Mouse (Mus musculus) stomach, postnatal 0 days (tissue): Measurements from ENCODE around the gene Ikbip. TPM values are rescaled to one million over a fixed set of nuclear protein-coding genes. Genes with fewer than 3 reads are reported as not detected.

Source experiments
- ATAC-seq: fragments of 200-750 bp; cut with Nextera tagmentation; 2 replicates; pipeline ENCODE4 v1.8.0; 2017; ENCODE audit not compliant: low FRiP score, low TSS enrichment
- DNase-seq: peaks from one replicate; pipeline ENCODE4 v3.0.0-alpha.2; 2016; ENCODE audit warnings: low spot score
- H3K27ac ChIP-seq: fragments of 300-500 bp; sonication (generic); replicated peaks from 2 replicates; pipeline ENCODE4 v1.5.1; 2014; ENCODE audit warnings: mild to moderate bottlenecking, control low read depth
- H3K27me3 ChIP-seq: fragments of 300-500 bp; sonication (generic); 2 replicates; pipeline ENCODE4 v1.6.1; 2014; ENCODE audit warnings: low read length; ENCODE audit not compliant: control insufficient read depth, insufficient read depth
- H3K36me3 ChIP-seq: fragments of 300-500 bp; sonication (generic); 2 replicates; pipeline ENCODE4 v1.6.1; 2014; ENCODE audit warnings: low read length, mixed read lengths; ENCODE audit not compliant: control insufficient read depth, insufficient read depth
- H3K4me1 ChIP-seq: fragments of 300-500 bp; sonication (generic); replicated peaks from 2 replicates; pipeline ENCODE4 v1.6.1; 2014; ENCODE audit warnings: antibody characterized with exemption; ENCODE audit not compliant: control insufficient read depth, insufficient read depth
- H3K4me2 ChIP-seq: fragments of 300-500 bp; sonication (generic); replicated peaks from 2 replicates; pipeline ENCODE4 v1.6.1; 2014; ENCODE audit warnings: low read depth, mild to moderate bottlenecking, control low read depth, moderate library complexity
- H3K4me3 ChIP-seq: fragments of 300-500 bp; sonication (generic); 2 replicates; pipeline ENCODE4 v1.5.1; 2014; ENCODE audit warnings: low read depth, low read length, control low read depth
- H3K9ac ChIP-seq: fragments of 300-500 bp; sonication (generic); 2 replicates; pipeline ENCODE4 v1.6.1; 2014; ENCODE audit warnings: mild to moderate bottlenecking, low read length, control low read depth, mixed read lengths
- H3K9me3 ChIP-seq: fragments of 300-500 bp; sonication (generic); 2 replicates; pipeline ENCODE4 v1.6.1; 2016; ENCODE audit warnings: low read length; ENCODE audit not compliant: control insufficient read depth
- CTCF ChIP-seq: IDR thresholded peaks from 2 replicates; pipeline ENCODE4 v1.5.1; 2016; ENCODE audit warnings: antibody characterized with exemption, low read depth, mild to moderate bottlenecking, moderate library complexity
- EP300 ChIP-seq: optimal IDR thresholded peaks from 2 replicates; pipeline ENCODE3; 2016; ENCODE audit warnings: antibody characterized with exemption
- WGBS: fragments of 180-500 bp; shearing (Covaris S2); extraction: QIAGEN DNeasy Blood & Tissue Kit; methylation state at CpG from one replicate; pipeline ENCODE4 v1.1.7; 2014; 5-methylcytosine and 5-hydroxymethylcytosine counted together
- polyA plus RNA-seq: library from polyadenylated mRNA; unstranded; fragments of >200 nt; fragmentation: Nextera tagmentation; extraction: Ambion mirVana; gene quantifications from 2 replicates; pipeline ENCODE4 v1.2.1, GENCODE M21; 2015

The Ikbip gene
- polyA plus RNA-seq, 1 experiment from 2014 or later: 37.3 TPM

DNA sequence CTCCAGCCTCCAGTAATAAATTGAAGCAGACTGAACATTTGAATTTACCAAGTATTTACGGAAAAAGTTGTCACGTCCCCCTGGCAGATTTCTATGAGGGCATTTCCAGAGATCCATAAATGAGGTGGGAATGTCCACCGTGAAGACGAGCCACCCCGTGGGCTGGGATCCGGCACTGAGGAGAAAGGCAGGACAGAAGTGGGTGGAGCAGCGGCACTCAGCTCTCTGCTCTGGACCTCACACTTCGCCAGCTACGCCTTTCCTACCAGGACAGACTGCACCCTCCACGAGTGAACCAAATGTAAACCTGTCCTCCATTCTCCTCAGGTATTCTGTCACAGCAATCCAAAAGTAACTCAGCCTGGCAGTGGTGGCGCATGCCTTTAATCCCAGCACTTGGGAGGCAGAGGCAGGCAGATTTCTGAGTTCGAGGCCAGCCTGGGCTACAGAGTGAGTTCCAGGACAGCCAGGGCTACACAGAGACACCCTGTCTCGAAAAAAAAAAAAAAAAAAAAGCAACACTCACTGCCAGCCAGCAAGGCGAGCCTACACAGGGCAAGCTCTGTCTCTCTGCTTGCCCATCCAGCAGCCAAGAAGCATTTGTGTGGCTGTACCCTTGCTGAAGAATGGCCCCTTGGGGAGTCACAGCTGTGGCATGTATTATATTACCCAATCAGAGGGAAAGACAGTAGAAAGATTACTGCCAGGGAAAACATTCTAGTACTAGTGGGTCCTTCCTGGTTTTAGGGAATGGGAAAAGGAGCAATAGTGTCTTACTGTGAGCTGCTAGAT is 20.3 kb downstream of the Ikbip start:
- peaks cover 3% of the 10 kb centered on the region; the same call in 1 of the 2 replicates for H3K36me3 ChIP-seq
- no peak overlapping the region for H3K4me3 ChIP-seq
- ATAC-seq (no peak), DNase-seq (no peak)
- H3K4me2 ChIP-seq: no peak overlapping the region
- H3K4me1 ChIP-seq: no peaks in the 10 kb centered on the region
- no peaks in the 10 kb centered on the region for H3K27me3 ChIP-seq
- no peak overlapping the region for H3K27ac ChIP-seq
- 93% methylated on average over 14 of the region's 14 CpGs for WGBS
- H3K9ac ChIP-seq: no peak overlapping the region
- TF ChIP-seq EP300: no peak
- TF ChIP-seq CTCF: no peak
- H3K9me3 ChIP-seq: no peaks in the 10 kb centered on the region

DNA sequence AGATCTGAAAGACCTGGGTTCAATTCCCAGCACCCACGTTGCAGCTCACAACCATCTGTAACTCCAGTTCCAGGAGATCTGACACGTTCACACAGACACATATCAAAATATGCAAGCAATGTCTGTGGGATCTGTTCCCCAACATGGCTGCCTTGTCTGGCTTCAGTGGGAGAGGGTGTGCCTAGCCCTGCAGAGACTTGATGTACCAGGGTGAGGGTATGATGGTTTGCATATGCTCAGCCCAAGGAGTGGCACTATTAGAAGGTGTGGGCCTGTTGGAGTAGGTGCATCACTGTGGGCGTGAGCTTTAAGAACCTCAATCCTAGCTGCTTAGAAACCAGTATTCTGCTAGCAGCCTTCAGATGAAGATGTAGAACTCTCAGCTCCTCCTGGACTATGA is 23.2 kb downstream of the Ikbip start:
- Histone ChIP-seq H3K4me3 (no peak overlapping the region), H3K4me1 (no peaks in the 10 kb centered on the region), H3K9me3 (no peaks in the 10 kb centered on the region), H3K9ac (no peak overlapping the region), H3K36me3 (peaks cover 3% of the 10 kb centered on the region; the same call in 1 of the 2 replicates), H3K27me3 (no peaks in the 10 kb centered on the region), H3K27ac (no peak overlapping the region), H3K4me2 (no peak overlapping the region)
- ATAC-seq (no peak), DNase-seq (no peak)
- TF ChIP-seq CTCF: no peak
- TF ChIP-seq EP300: no peak
- WGBS: 81% methylated on average over 3 of the region's 3 CpGs

DNA sequence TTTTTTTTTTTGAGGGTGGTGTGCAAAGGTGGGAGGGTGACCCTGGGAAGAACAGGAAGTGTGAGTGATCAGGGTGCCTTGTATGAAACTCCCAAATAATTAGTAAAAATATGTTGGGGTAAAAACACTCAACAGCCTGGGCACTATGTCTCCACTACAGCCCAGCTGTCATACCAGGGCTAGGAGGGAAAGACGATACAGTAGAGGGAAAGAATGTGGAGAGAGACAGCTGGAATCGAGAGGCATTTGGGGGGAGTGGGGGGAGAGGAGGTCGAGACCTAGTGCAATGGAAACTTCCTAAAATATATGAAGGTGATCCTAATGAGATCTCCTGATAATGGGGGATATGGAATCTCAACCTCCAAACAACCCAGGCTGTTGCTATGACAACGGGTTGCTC is 27.1 kb downstream of the Ikbip start:
- H3K4me3 ChIP-seq: no peak overlapping the region
- H3K36me3 ChIP-seq: peaks cover 6% of the 10 kb centered on the region; the same call in 1 of the 2 replicates
- DNase-seq: no peak
- no peaks in the 10 kb centered on the region for H3K4me1 ChIP-seq
- no peak overlapping the region for H3K4me2 ChIP-seq
- H3K27me3 ChIP-seq: no peaks in the 10 kb centered on the region
- TF ChIP-seq EP300 (no peak), CTCF (no peak)
- no peaks in the 10 kb centered on the region for H3K9me3 ChIP-seq
- WGBS: 72% methylated on average over 4 of the region's 4 CpGs
- H3K9ac ChIP-seq: no peak overlapping the region
- no peak for ATAC-seq
- H3K27ac ChIP-seq: no peak overlapping the region

DNA sequence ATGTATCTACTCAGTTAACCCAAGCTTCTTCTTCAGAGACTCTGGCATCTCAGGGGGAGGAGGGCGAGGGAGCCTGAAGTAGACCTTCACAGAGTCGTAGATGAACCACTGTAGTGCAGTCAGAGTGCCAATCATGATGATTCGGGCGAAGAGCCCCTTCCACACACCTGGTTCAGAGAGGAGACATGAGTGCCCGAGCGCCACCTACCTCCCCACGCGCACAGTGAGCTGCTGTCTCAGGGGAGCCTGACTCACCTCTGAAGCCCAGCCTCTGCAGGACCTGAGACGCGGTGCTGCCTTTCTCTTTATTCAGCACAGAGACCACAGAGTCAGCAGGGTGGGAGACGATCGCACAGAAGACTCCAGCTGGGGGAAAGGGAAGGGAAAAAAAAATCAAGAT is 34.2 kb downstream of the Ikbip start:
- 97% methylated on average over 12 of the region's 12 CpGs for WGBS
- no peak overlapping the region for H3K4me3 ChIP-seq
- DNase-seq (no peak), ATAC-seq (no peak)
- H3K27ac ChIP-seq: no peak overlapping the region
- no peaks in the 10 kb centered on the region for H3K4me1 ChIP-seq
- H3K4me2 ChIP-seq: no peak overlapping the region
- H3K9ac ChIP-seq: no peak overlapping the region
- peaks cover 36% of the 10 kb centered on the region for H3K36me3 ChIP-seq
- no peaks in the 10 kb centered on the region for H3K9me3 ChIP-seq
- no peaks in the 10 kb centered on the region for H3K27me3 ChIP-seq
- no peak for TF ChIP-seq CTCF
- TF ChIP-seq EP300: no peak

DNA sequence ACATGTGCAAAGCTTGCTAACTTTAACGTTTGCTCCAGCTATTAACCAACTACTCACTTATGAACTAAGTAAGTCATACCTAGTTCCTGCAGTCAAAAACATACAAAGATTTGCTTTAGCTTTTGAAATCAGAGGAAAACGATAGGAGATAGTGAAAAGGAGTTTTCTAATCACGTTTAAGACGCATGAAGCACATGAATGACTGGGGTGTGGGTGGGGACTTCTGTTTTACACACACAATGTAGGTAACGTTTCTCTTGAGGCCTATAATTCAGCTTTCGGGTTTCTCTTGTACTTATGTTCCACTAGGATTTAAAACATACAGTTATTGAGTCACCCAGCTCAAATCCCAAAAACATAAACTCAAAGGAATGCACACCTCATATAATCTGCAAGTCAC is 39.9 kb downstream of the Ikbip start:
- Histone ChIP-seq H3K36me3 (peaks cover 12% of the 10 kb centered on the region; the same call in 1 of the 2 replicates), H3K4me1 (no peaks in the 10 kb centered on the region), H3K4me2 (peak overlapping the region; percentile 88), H3K4me3 (peak overlapping the region; percentile 98), H3K9ac (peak overlapping the region; percentile 99), H3K27me3 (no peaks in the 10 kb centered on the region), H3K9me3 (no peaks in the 10 kb centered on the region), H3K27ac (peak overlapping the region; percentile 96; the same call in 1 of the 2 replicates)
- WGBS: 21% methylated on average over 6 of the region's 6 CpGs
- DNase-seq: no peak
- no peak for ATAC-seq
- TF ChIP-seq EP300: no peak
- TF ChIP-seq CTCF: no peak

DNA sequence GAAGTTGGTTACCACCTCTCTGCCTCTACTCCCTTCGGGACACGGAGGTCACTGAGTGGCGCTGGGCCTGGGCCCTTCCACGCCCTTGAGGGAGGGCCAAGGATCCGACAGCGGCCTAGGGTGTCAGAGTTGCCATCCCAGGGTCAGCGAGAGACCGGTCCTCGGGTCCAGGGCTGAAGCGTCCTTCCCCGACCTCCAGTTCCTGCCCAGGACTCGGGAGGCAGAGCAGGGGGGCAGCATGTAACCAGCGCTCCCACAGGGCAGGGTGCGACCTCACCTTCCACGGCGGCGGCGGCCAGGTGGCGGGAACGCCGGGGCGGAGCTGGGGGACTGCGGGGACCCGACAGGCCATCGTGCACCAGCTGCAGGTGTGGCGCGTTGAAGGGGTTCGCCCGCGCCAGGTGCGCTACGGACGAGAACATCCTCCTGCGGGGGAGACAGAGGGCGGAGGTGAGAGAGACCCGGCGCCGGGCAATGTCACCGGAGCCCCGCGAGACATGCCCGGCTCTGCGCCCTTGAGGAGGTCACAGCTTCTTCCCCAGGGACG is 40.6 kb downstream of the Ikbip start:
- ATAC-seq (peak; percentile 59), DNase-seq (peak; percentile 66)
- peak overlapping the region; percentile 98 for H3K4me3 ChIP-seq
- H3K27me3 ChIP-seq: no peaks in the 10 kb centered on the region
- H3K27ac ChIP-seq: peak overlapping the region; percentile 96
- H3K4me2 ChIP-seq: peak overlapping the region; percentile 88
- no peaks in the 10 kb centered on the region for H3K4me1 ChIP-seq
- 0% methylated on average over 35 of the region's 44 CpGs for whole genome bisulfite sequencing
- H3K9me3 ChIP-seq: no peaks in the 10 kb centered on the region
- TF ChIP-seq EP300: no peak
- no peak for TF ChIP-seq CTCF
- peak overlapping the region; percentile 99 for H3K9ac ChIP-seq
- peaks cover 6% of the 10 kb centered on the region; the same call in 1 of the 2 replicates for H3K36me3 ChIP-seq
